Mouse (Mus musculus) E14TG2a.4 (cell line): Measurements from ENCODE around the gene Prps1l1.

Experiments
- H3K27me3 ChIP-seq: 2 replicates; pipeline ENCODE4 v1.6.1; 2014; ENCODE audit warnings: low read length, control low read depth; ENCODE audit not compliant: insufficient read depth
- H3K36me3 ChIP-seq: 2 replicates; pipeline ENCODE4 v1.6.1; 2014; ENCODE audit warnings: low read length, control low read depth; ENCODE audit not compliant: insufficient read depth
- H3K4me1 ChIP-seq: replicated peaks from 2 replicates; pipeline ENCODE4 v1.6.1; 2014; ENCODE audit warnings: low read depth, low read length, control low read depth
- H3K4me3 ChIP-seq: replicated peaks from 2 replicates; pipeline ENCODE4 v1.5.1; 2014; ENCODE audit warnings: mild to moderate bottlenecking, low read length
- H3K9me3 ChIP-seq: 2 replicates; pipeline ENCODE4 v1.6.1; 2014; ENCODE audit warnings: low read length, control low read depth
- CTCF ChIP-seq: conservative IDR thresholded peaks from 2 replicates; pipeline ENCODE4 v1.5.1; 2014; ENCODE audit warnings: low read length
- NANOG ChIP-seq: IDR thresholded peaks from 2 replicates; pipeline ENCODE4 v1.6.1; 2014; ENCODE audit warnings: borderline replicate concordance, low read length, mixed read lengths
- POU5F1 ChIP-seq: IDR thresholded peaks from 2 replicates; pipeline ENCODE4 v1.6.1; 2014; ENCODE audit warnings: low read length, borderline replicate concordance

Gene Prps1l1

GRCm38 (mm10) chr12:34984461-34984860 lies at the start of gene Prps1l1:
Gene Prps1l1 (plus strand): TSS chr12:34984761.
- no peaks in the 10 kb centered on the region for H3K9me3 ChIP-seq
- H3K4me1 ChIP-seq = no peaks in the 10 kb centered on the region
- H3K27me3 ChIP-seq = no peaks in the 10 kb centered on the region
- no peaks in the 10 kb centered on the region for H3K36me3 ChIP-seq
- TF ChIP-seq CTCF (no peak), NANOG (no peak), POU5F1 (no peak)
- no peak within 1 kb of the TSS for H3K4me3 ChIP-seq

- Histone ChIP-seq H3K4me3 (no peak overlapping the region), H3K36me3 (no peaks in the 10 kb centered on the region), H3K4me1 (no peaks in the 10 kb centered on the region), H3K27me3 (no peaks in the 10 kb centered on the region), H3K9me3 (peaks cover 31% of the 10 kb centered on the region)
- TF ChIP-seq POU5F1 (no peak), CTCF (no peak), NANOG (no peak)
Observed at GRCm38 (mm10) chr12:34937918-34938317, 46.6 kb upstream of the Prps1l1 start.

GRCm38 (mm10) chr12:34949066-34949706 lies 35.4 kb upstream of the Prps1l1 start:
- Histone ChIP-seq H3K9me3 (peaks cover 8% of the 10 kb centered on the region), H3K36me3 (no peaks in the 10 kb centered on the region), H3K4me3 (no peak overlapping the region), H3K27me3 (no peaks in the 10 kb centered on the region), H3K4me1 (no peaks in the 10 kb centered on the region)
- TF ChIP-seq NANOG (no peak), CTCF (no peak), POU5F1 (no peak)

- Histone ChIP-seq H3K4me1 (no peaks in the 10 kb centered on the region), H3K4me3 (no peak overlapping the region), H3K9me3 (no peaks in the 10 kb centered on the region), H3K36me3 (no peaks in the 10 kb centered on the region), H3K27me3 (no peaks in the 10 kb centered on the region)
- no peak for TF ChIP-seq POU5F1
- no peak for TF ChIP-seq CTCF
- no peak for TF ChIP-seq NANOG
Observed at GRCm38 (mm10) chr12:34975991-34976390, 8.6 kb upstream of the Prps1l1 start.

GRCm38 (mm10) chr12:34985865-34986264 lies 1.3 kb downstream of the Prps1l1 start:
- Histone ChIP-seq H3K4me1 (no peaks in the 10 kb centered on the region), H3K4me3 (no peak overlapping the region), H3K36me3 (no peaks in the 10 kb centered on the region), H3K27me3 (no peaks in the 10 kb centered on the region), H3K9me3 (no peaks in the 10 kb centered on the region)
- TF ChIP-seq POU5F1 = no peak

GRCm38 (mm10) chr12:34989537-34990200 lies 5.1 kb downstream of the Prps1l1 start:
- Histone ChIP-seq H3K36me3 (no peaks in the 10 kb centered on the region), H3K9me3 (no peaks in the 10 kb centered on the region), H3K4me3 (no peak overlapping the region), H3K27me3 (no peaks in the 10 kb centered on the region), H3K4me1 (no peaks in the 10 kb centered on the region)
- no peak for TF ChIP-seq POU5F1

- Histone ChIP-seq H3K9me3 (no peaks in the 10 kb centered on the region), H3K4me1 (no peaks in the 10 kb centered on the region), H3K4me3 (no peak overlapping the region), H3K36me3 (no peaks in the 10 kb centered on the region), H3K27me3 (no peaks in the 10 kb centered on the region)
- no peak for TF ChIP-seq NANOG
- no peak for TF ChIP-seq POU5F1
- TF ChIP-seq CTCF = no peak
Observed at GRCm38 (mm10) chr12:34990387-34990786, 5.8 kb downstream of the Prps1l1 start.

- TF ChIP-seq CTCF (no peak), POU5F1 (no peak), NANOG (no peak)
- Histone ChIP-seq H3K4me3 (no peak overlapping the region), H3K36me3 (no peaks in the 10 kb centered on the region)
Observed at GRCm38 (mm10) chr12:34991900-34992299, 7.3 kb downstream of the Prps1l1 start.

GRCm38 (mm10) chr12:34997597-34998182 lies 13.1 kb downstream of the Prps1l1 start:
- TF ChIP-seq CTCF = no peak
- no peak for TF ChIP-seq POU5F1
- no peak for TF ChIP-seq NANOG
- no peaks in the 10 kb centered on the region for H3K36me3 ChIP-seq
- no peaks in the 10 kb centered on the region for H3K27me3 ChIP-seq
- no peak overlapping the region for H3K4me3 ChIP-seq
- no peaks in the 10 kb centered on the region for H3K9me3 ChIP-seq
- no peaks in the 10 kb centered on the region for H3K4me1 ChIP-seq

More at GRCm38 (mm10) chr12:34991900-34992299, 7.3 kb downstream of the Prps1l1 start:
- Histone ChIP-seq H3K9me3 (no peaks in the 10 kb centered on the region), H3K4me1 (no peaks in the 10 kb centered on the region), H3K27me3 (no peaks in the 10 kb centered on the region)
